Mouse (Mus musculus) myocyte (in vitro differentiated cells): ENCODE measurements around the gene Setd1b. TPM values are rescaled to one million over a fixed set of nuclear protein-coding genes. Genes with fewer than 3 reads are reported as not detected.
A peak's percentile ranks its signal among the peaks of the same experiment; 100 is the strongest.

Source experiments
- H3K27me3 ChIP-seq: one replicate; pipeline ENCODE4 v1.6.1; 2011; ENCODE audit not compliant: control insufficient read depth, insufficient read depth, insufficient read length
- H3K36me3 ChIP-seq: one replicate; pipeline ENCODE4 v1.6.1; 2011; ENCODE audit not compliant: control insufficient read depth, insufficient read depth
- H3K4me2 ChIP-seq: one replicate; pipeline ENCODE4 v1.6.1; 2011; ENCODE audit warnings: low read depth, control low read depth
- H3K4me3 ChIP-seq: one replicate; pipeline ENCODE4 v1.5.1; 2011; ENCODE audit warnings: mild to moderate bottlenecking, control low read depth, moderate library complexity
- H3K79me2 ChIP-seq: one replicate; pipeline ENCODE4 v1.6.1; 2011; ENCODE audit not compliant: control insufficient read depth, insufficient read depth
- H3ac ChIP-seq: one replicate; pipeline ENCODE4 v1.6.1; 2011; ENCODE audit not compliant: control insufficient read depth, insufficient read length
- CEBPB ChIP-seq: IDR thresholded peaks from 2 replicates; pipeline ENCODE4 v1.6.1; 2011; ENCODE audit warnings: mild to moderate bottlenecking, moderate library complexity; ENCODE audit not compliant: poor library complexity, insufficient read depth, severe bottlenecking
- E2F4 ChIP-seq: IDR thresholded peaks from one replicate; pipeline ENCODE4 v1.6.1; 2011; ENCODE audit warnings: mild to moderate bottlenecking, control low read depth, moderate library complexity; ENCODE audit not compliant: insufficient read depth
- MAX ChIP-seq: IDR thresholded peaks from one replicate; pipeline ENCODE4 v1.6.1; 2011; ENCODE audit warnings: low read depth, mild to moderate bottlenecking, control low read depth
- MYOD1 ChIP-seq, 3 experiments: IDR thresholded peaks; one replicate each; pipeline ENCODE4 v1.6.1; 2011; ENCODE audit warnings: control low read depth in 2 of 3, low read depth in 2 of 3, mild to moderate bottlenecking in 2 of 3, moderate library complexity in 1 of 3; ENCODE audit not compliant: insufficient read length in 2 of 3, control insufficient read depth in 1 of 3
- MYOG ChIP-seq, 3 experiments: IDR thresholded peaks; one replicate each; pipeline ENCODE4 v1.6.1; 2011; ENCODE audit warnings: control low read depth in 2 of 3, low read depth in 2 of 3, mild to moderate bottlenecking in 2 of 3; ENCODE audit not compliant: insufficient read length in 2 of 3, control insufficient read depth in 1 of 3, insufficient read depth in 1 of 3
- POLR2A ChIP-seq: IDR thresholded peaks from one replicate; pipeline ENCODE4 v1.6.1; 2011; ENCODE audit warnings: low read depth, mild to moderate bottlenecking, control low read depth, moderate library complexity; ENCODE audit not compliant: insufficient read length
- POLR2AphosphoS2 ChIP-seq: IDR thresholded peaks from one replicate; pipeline ENCODE4 v1.6.1; 2011; ENCODE audit warnings: low read depth, control low read depth; ENCODE audit not compliant: insufficient read length
- REST ChIP-seq: IDR thresholded peaks from one replicate; pipeline ENCODE4 v1.6.1; 2011; ENCODE audit warnings: mild to moderate bottlenecking, control low read depth, moderate library complexity; ENCODE audit not compliant: insufficient read depth, insufficient read length
- SRF ChIP-seq: IDR thresholded peaks from one replicate; pipeline ENCODE4 v1.6.1; 2011; ENCODE audit warnings: low read depth; ENCODE audit not compliant: control insufficient read depth, insufficient read length
- TCF12 ChIP-seq: IDR thresholded peaks from one replicate; pipeline ENCODE4 v1.6.1; 2011; ENCODE audit warnings: mild to moderate bottlenecking, control low read depth; ENCODE audit not compliant: poor library complexity, insufficient read depth, severe bottlenecking
- TCF3 ChIP-seq: IDR thresholded peaks from one replicate; pipeline ENCODE4 v1.6.1; 2011; ENCODE audit warnings: low read depth, control low read depth; ENCODE audit not compliant: insufficient read length
- USF1 ChIP-seq: IDR thresholded peaks from one replicate; pipeline ENCODE4 v1.6.1; 2011; ENCODE audit warnings: low read depth, mild to moderate bottlenecking, control low read depth, moderate library complexity
- polyA plus RNA-seq: library from polyadenylated mRNA; unstranded; fragments of >200 nt; fragmentation: generic; extraction: Trizol; gene quantifications from one replicate; pipeline ENCODE4 v1.2.1, GENCODE M21; 2012; ENCODE audit warnings: missing spikeins

Gene Setd1b
- polyA plus RNA-seq, 1 experiment: 5.4 TPM

DNA sequence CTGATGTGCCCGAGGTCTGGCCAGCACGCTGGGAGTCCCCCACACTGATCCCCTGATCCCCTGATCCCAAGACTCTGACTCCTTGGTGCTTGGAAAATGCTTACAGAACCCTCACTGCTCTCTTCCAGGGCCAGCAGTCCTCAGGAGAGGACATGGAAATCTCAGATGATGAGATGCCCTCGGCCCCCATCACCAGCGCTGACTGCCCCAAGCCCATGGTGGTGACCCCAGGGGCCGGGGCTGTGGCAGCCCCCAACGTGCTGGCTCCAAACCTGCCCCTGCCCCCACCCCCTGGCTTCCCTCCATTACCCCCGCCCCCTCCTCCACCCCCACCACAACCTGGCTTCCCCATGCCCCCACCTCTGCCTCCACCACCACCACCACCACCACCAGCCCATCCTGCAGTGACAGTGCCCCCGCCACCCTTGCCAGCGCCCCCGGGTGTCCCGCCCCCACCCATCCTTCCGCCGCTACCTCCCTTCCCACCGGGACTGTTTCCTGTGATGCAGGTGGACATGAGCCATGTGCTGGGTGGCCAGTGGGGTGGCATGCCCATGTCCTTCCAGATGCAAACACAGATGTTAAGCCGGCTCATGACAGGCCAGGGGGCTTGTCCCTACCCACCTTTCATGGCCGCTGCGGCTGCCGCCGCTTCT lies 9.8 kb downstream of the Setd1b start:
- no peak overlapping the region for H3ac ChIP-seq
- H3K4me2 ChIP-seq: no peak overlapping the region
- H3K4me3 ChIP-seq: no peak overlapping the region

DNA sequence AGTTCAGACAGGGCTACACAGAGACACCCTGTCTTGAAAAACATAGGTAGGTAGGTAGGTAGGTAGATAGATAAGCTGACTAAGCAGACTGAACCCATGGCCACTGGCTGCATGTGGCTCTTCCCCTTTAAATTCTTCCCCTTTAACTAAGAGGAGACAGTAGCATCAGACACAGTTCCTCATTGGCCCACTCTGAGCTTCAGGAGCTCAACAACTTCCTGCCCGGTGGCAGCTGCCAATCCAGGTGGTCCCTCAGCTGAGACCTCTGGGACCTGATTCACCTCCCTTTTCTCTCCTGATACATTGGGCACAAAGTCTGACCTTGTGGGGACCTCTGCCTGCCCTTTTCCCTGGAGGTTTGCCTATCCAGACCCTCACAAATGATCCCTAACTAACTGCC lies 10.9 kb downstream of the Setd1b start:
- H3K4me3 ChIP-seq: no peak overlapping the region
- H3K36me3 ChIP-seq: peaks cover 12% of the 10 kb centered on the region
- no peaks in the 10 kb centered on the region for H3K27me3 ChIP-seq
- peaks cover 19% of the 10 kb centered on the region for H3K79me2 ChIP-seq
- TF ChIP-seq POLR2A (no peak), USF1 (no peak), REST (no peak), SRF (no peak), E2F4 (no peak), POLR2AphosphoS2 (no peak), TCF12 (no peak), TCF3 (no peak), MYOG (IDR thresholded peaks at IDR 0.05; ENCODE audit: control insufficient read depth in 1 of 3, insufficient read depth in 1 of 3, insufficient read length in 2 of 3, low read depth in 2 of 3) (no peak)
- no peak overlapping the region for H3ac ChIP-seq
- no peak overlapping the region for H3K4me2 ChIP-seq

More for the DNA sequence above, 9.8 kb downstream of the Setd1b start:
- H3K27me3 ChIP-seq: no peaks in the 10 kb centered on the region
- peaks cover 12% of the 10 kb centered on the region for H3K36me3 ChIP-seq
- H3K79me2 ChIP-seq: peaks cover 19% of the 10 kb centered on the region
- TF ChIP-seq POLR2A: no peak
- no peak for TF ChIP-seq MYOD1 (IDR thresholded peaks at IDR 0.05; ENCODE audit: control insufficient read depth in 1 of 3, insufficient read length in 2 of 3, low read depth in 2 of 3)
- no peak for TF ChIP-seq TCF12
- no peak for TF ChIP-seq MAX
- TF ChIP-seq POLR2AphosphoS2: no peak

DNA sequence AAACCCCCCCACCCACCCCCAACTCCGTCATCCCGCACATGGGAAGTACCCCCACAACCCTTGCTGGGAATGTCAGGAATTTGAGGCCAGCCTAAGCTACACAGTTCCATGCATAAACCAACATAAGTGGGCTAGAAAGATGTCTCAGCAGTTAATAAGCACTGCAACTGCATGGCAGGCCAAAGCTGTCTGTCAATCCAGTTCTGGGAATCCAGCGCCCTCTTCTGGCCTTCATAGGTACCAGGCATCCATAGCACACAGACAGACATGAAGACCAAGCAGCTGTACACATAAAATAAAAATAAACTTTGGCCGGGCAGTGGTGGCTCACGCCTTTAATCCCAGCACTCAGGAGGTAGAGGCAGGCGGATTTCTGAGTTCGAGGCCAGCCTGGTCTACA lies 13.4 kb downstream of the Setd1b start:
- Histone ChIP-seq H3K4me3 (no peak overlapping the region), H3K4me2 (no peak overlapping the region)
- TF ChIP-seq CEBPB (no peak), MYOG (IDR thresholded peaks at IDR 0.05; ENCODE audit: control insufficient read depth in 1 of 3, insufficient read depth in 1 of 3, insufficient read length in 2 of 3, low read depth in 2 of 3) (peak in 1 of 3 experiments; percentile 32)

DNA sequence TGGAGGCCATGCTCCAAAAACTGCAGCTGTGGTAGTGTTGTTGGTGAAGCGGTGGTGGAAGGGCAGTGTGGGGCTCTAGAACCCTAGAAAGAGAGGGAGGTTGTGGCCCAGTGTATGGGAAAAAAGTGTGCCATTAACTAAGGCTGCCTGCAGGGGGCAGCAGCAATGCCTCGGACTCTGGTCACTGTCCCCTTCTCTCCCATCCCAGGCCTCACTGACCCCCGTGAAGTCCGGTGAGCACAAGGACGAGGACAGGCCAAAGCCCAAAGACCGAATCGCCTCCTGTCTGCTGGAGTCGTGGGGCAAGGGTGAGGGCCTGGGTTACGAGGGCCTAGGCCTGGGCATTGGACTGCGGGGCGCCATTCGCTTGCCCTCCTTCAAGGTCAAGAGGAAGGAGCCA lies 14.8 kb downstream of the Setd1b start:
- H3K36me3 ChIP-seq: peaks cover 25% of the 10 kb centered on the region
- no peak overlapping the region for H3ac ChIP-seq
- TF ChIP-seq MYOD1 (IDR thresholded peaks at IDR 0.05; ENCODE audit: control insufficient read depth in 1 of 3, insufficient read length in 2 of 3, low read depth in 2 of 3) (no peak), E2F4 (no peak), POLR2A (no peak), TCF12 (no peak), SRF (no peak), REST (no peak), CEBPB (no peak), USF1 (no peak), POLR2AphosphoS2 (no peak), MAX (no peak), MYOG (IDR thresholded peaks at IDR 0.05; ENCODE audit: control insufficient read depth in 1 of 3, insufficient read depth in 1 of 3, insufficient read length in 2 of 3, low read depth in 2 of 3) (no peak), TCF3 (no peak)
- no peak overlapping the region for H3K4me3 ChIP-seq
- H3K79me2 ChIP-seq: no peaks in the 10 kb centered on the region
- no peak overlapping the region for H3K4me2 ChIP-seq
- H3K27me3 ChIP-seq: no peaks in the 10 kb centered on the region

More for the DNA sequence above, 13.4 kb downstream of the Setd1b start:
- H3K27me3 ChIP-seq: no peaks in the 10 kb centered on the region
- H3ac ChIP-seq: no peak overlapping the region
- peaks cover 12% of the 10 kb centered on the region for H3K79me2 ChIP-seq
- H3K36me3 ChIP-seq: peaks cover 19% of the 10 kb centered on the region

DNA sequence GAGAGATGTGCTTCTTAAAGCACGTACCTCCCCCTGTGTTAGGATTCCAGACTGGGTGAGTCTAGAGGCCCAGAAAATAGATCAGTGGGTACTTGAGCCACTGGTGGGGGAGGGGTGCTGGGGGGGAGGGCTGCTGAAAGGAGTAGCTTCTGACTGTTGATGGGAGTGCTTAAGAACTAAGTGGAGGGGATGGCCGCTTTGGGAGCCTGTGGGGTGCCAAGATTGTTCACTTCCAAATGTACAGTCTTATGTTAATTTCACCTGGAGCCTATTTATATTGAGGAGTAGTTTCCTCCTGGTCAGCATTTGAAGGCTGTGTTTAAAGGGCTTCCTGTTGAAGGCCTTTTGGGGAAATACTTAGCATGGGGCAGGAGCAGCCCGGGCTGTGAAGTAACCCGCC lies 16.0 kb downstream of the Setd1b start:
- no peaks in the 10 kb centered on the region for H3K27me3 ChIP-seq
- H3K4me2 ChIP-seq: no peak overlapping the region
- peaks cover 20% of the 10 kb centered on the region for H3K36me3 ChIP-seq
- H3K4me3 ChIP-seq: no peak overlapping the region
- no peak overlapping the region for H3ac ChIP-seq
- no peak for TF ChIP-seq MYOG (IDR thresholded peaks at IDR 0.05; ENCODE audit: control insufficient read depth in 1 of 3, insufficient read depth in 1 of 3, insufficient read length in 2 of 3, low read depth in 2 of 3)
- no peak for TF ChIP-seq REST
- TF ChIP-seq MAX: no peak
- no peak for TF ChIP-seq TCF12
- no peak for TF ChIP-seq TCF3
- TF ChIP-seq MYOD1 (IDR thresholded peaks at IDR 0.05; ENCODE audit: control insufficient read depth in 1 of 3, insufficient read length in 2 of 3, low read depth in 2 of 3): no peak
- no peak for TF ChIP-seq E2F4
- TF ChIP-seq SRF: no peak
- no peak for TF ChIP-seq USF1
- TF ChIP-seq POLR2AphosphoS2: no peak
- TF ChIP-seq POLR2A: no peak
- TF ChIP-seq CEBPB: no peak
- no peaks in the 10 kb centered on the region for H3K79me2 ChIP-seq
